Mouse (Mus musculus) MEL (cell line): ENCODE measurements around the gene Sdr42e1. TPM values are rescaled to one million over a fixed set of nuclear protein-coding genes. Genes with fewer than 3 reads are reported as not detected.

Experiments used
- DNase-seq: peaks from one replicate; pipeline ENCODE4 v3.0.0; 2011; ENCODE audit warnings: low read depth, low spot score
- H3K27ac ChIP-seq: 2 replicates; pipeline ENCODE4 v1.5.1; 2012; ENCODE audit warnings: low read depth, mild to moderate bottlenecking, control low read depth, low read length, moderate library complexity; ENCODE audit not compliant: control insufficient read depth
- H3K27me3 ChIP-seq, 2 experiments: fragments of 150-350 bp in 1 of 2; sonication (generic) in 1 of 2; 2 replicates each; pipeline ENCODE4 v1.6.1; 2012; ENCODE audit warnings: low read length in 2 of 2, mild to moderate bottlenecking in 2 of 2, improper control_type of control experiment in 1 of 2, moderate library complexity in 1 of 2; ENCODE audit not compliant: insufficient read depth in 2 of 2, control insufficient read depth in 1 of 2
- H3K36me3 ChIP-seq, 2 experiments: 2 replicates each; pipeline ENCODE4 v1.6.1; 2012 to 2014; ENCODE audit warnings: low read length in 2 of 2, improper control_type of control experiment in 1 of 2, inconsistent platforms in 1 of 2, mild to moderate bottlenecking in 1 of 2; ENCODE audit not compliant: insufficient read depth in 2 of 2, control insufficient read depth in 1 of 2
- H3K4me1 ChIP-seq, 2 experiments: fragments of 150-350 bp in 1 of 2; sonication (generic) in 1 of 2; 2 replicates each; pipeline ENCODE4 v1.6.1; 2012; ENCODE audit warnings: low read length in 2 of 2, improper control_type of control experiment in 1 of 2, mild to moderate bottlenecking in 1 of 2; ENCODE audit not compliant: insufficient read depth in 2 of 2, control insufficient read depth in 1 of 2
- H3K4me3 ChIP-seq, 2 experiments: fragments of 150-350 bp in 1 of 2; sonication (generic) in 1 of 2; 2 replicates each; pipeline ENCODE4 v1.5.1; 2012; ENCODE audit warnings: low read depth in 2 of 2, low read length in 2 of 2, mild to moderate bottlenecking in 2 of 2, moderate library complexity in 2 of 2, control low read depth in 1 of 2, improper control_type of control experiment in 1 of 2; ENCODE audit not compliant: control insufficient read depth in 1 of 2, insufficient read depth in 1 of 2
- H3K79me2 ChIP-seq: 2 replicates; pipeline ENCODE4 v1.6.1; 2012; ENCODE audit warnings: mild to moderate bottlenecking, low read length, moderate library complexity; ENCODE audit not compliant: control insufficient read depth, poor library complexity, insufficient read depth
- H3K9ac ChIP-seq: 2 replicates; pipeline ENCODE4 v1.6.1; 2012; ENCODE audit warnings: low read depth, mild to moderate bottlenecking, control low read depth, low read length, moderate library complexity; ENCODE audit not compliant: control insufficient read depth, poor library complexity, severe bottlenecking
- H3K9me3 ChIP-seq: fragments of 150-350 bp; sonication (generic); replicated peaks from 2 replicates; pipeline ENCODE4 v1.6.1; 2012; ENCODE audit warnings: mild to moderate bottlenecking, low read length, improper control_type of control experiment, moderate library complexity; ENCODE audit not compliant: insufficient read depth
- BHLHE40 ChIP-seq: IDR thresholded peaks from 2 replicates; pipeline ENCODE4 v1.6.1; 2012; ENCODE audit warnings: low read depth, mild to moderate bottlenecking, inconsistent platforms, low read length, improper control_type of control experiment, borderline replicate concordance
- CHD2 ChIP-seq: IDR thresholded peaks from 2 replicates; pipeline ENCODE4 v1.6.1; 2011; ENCODE audit warnings: low read length, improper control_type of control experiment
- EP300 ChIP-seq, 2 experiments: IDR thresholded peaks; 2 replicates each; pipeline ENCODE4 v1.6.1; 2011; ENCODE audit warnings: improper control_type of control experiment in 2 of 2, low read length in 2 of 2, low read depth in 1 of 2, mild to moderate bottlenecking in 1 of 2
- ETS1 ChIP-seq: IDR thresholded peaks from 2 replicates; pipeline ENCODE4 v1.6.1; 2012; ENCODE audit warnings: low read depth, mild to moderate bottlenecking, inconsistent platforms, low read length, improper control_type of control experiment, moderate library complexity
- GATA1 ChIP-seq: IDR thresholded peaks from 2 replicates; pipeline ENCODE4 v1.6.1; 2011; ENCODE audit warnings: low read depth, low read length, improper control_type of control experiment
- HCFC1 ChIP-seq: IDR thresholded peaks from 2 replicates; pipeline ENCODE4 v1.6.1; 2012; ENCODE audit warnings: low read depth, mild to moderate bottlenecking, inconsistent platforms, low read length, improper control_type of control experiment, moderate library complexity
- MEF2A ChIP-seq: IDR thresholded peaks from 2 replicates; pipeline ENCODE4 v1.6.1; 2014; ENCODE audit warnings: low read depth, mild to moderate bottlenecking, inconsistent platforms, low read length, improper control_type of control experiment; ENCODE audit not compliant: poor library complexity, insufficient replicate concordance, severe bottlenecking; ENCODE audit errors: extremely low read depth
- MYB ChIP-seq: IDR thresholded peaks from 2 replicates; pipeline ENCODE4 v1.6.1; 2011; ENCODE audit warnings: mild to moderate bottlenecking, low read depth, low read length, improper control_type of control experiment
- MYC ChIP-seq: IDR thresholded peaks from 2 replicates; pipeline ENCODE4 v1.6.1; 2011; ENCODE audit warnings: low read depth, mild to moderate bottlenecking, low read length, improper control_type of control experiment, moderate library complexity
- POLR2AphosphoS2 ChIP-seq: IDR thresholded peaks from 2 replicates; pipeline ENCODE4 v1.6.1; 2011; ENCODE audit warnings: low read length, improper control_type of control experiment
- RCOR1 ChIP-seq: IDR thresholded peaks from 2 replicates; pipeline ENCODE4 v1.6.1; 2012; ENCODE audit warnings: low read depth, mild to moderate bottlenecking, inconsistent platforms, low read length, improper control_type of control experiment
- SMC3 ChIP-seq: IDR thresholded peaks from 2 replicates; pipeline ENCODE4 v1.6.1; 2011; ENCODE audit warnings: low read depth, low read length, improper control_type of control experiment
- TCF12 ChIP-seq: IDR thresholded peaks from 2 replicates; pipeline ENCODE4 v1.6.1; 2014; ENCODE audit warnings: low read depth, mild to moderate bottlenecking, inconsistent platforms, low read length, improper control_type of control experiment, moderate library complexity
- UBTF ChIP-seq: IDR thresholded peaks from 2 replicates; pipeline ENCODE4 v1.6.1; 2012; ENCODE audit warnings: low read depth, mild to moderate bottlenecking, inconsistent platforms, low read length, improper control_type of control experiment, moderate library complexity, borderline replicate concordance; ENCODE audit not compliant: insufficient read depth
- USF1 ChIP-seq: IDR thresholded peaks from 2 replicates; pipeline ENCODE4 v1.6.1; 2014; ENCODE audit warnings: low read depth, mild to moderate bottlenecking, inconsistent platforms, low read length, improper control_type of control experiment, moderate library complexity
- USF2 ChIP-seq, 2 experiments: IDR thresholded peaks; 2 replicates each; pipeline ENCODE4 v1.6.1; 2011 to 2012; ENCODE audit warnings: improper control_type of control experiment in 2 of 2, low read length in 2 of 2, borderline replicate concordance in 1 of 2, inconsistent platforms in 1 of 2, low read depth in 1 of 2, mild to moderate bottlenecking in 1 of 2; ENCODE audit not compliant: insufficient read depth in 1 of 2
- ZKSCAN1 ChIP-seq: IDR thresholded peaks from 2 replicates; pipeline ENCODE4 v1.6.1; 2012; ENCODE audit warnings: low read depth, mild to moderate bottlenecking, inconsistent platforms, low read length, improper control_type of control experiment, moderate library complexity
- ZMIZ1 ChIP-seq: IDR thresholded peaks from 2 replicates; pipeline ENCODE4 v1.6.1; 2012; ENCODE audit warnings: low read depth, mild to moderate bottlenecking, inconsistent platforms, low read length, improper control_type of control experiment, moderate library complexity
- polyA plus RNA-seq, 2 experiments: library from polyadenylated mRNA; stranded (reverse) in 1 of 2; unstranded in 1 of 2; fragments of >175 nt in 1 of 2; fragments of >200 nt in 1 of 2; gene quantifications; 2 replicates each; pipeline versions ENCODE4 v1.2.1 to v1.2.4; 2012; ENCODE audit warnings: low replicate concordance in 2 of 2, low read depth in 1 of 2; ENCODE audit not compliant: insufficient read length in 2 of 2, insufficient read depth in 1 of 2, missing spikeins in 1 of 2
- total RNA-seq: library from RNA; depleted of rRNA; stranded (reverse); fragments of 300-350 nt; gene quantifications from 2 replicates; pipeline ENCODE4 v1.2.3, GENCODE M21; 2012

Sdr42e1 gene
- total and polyA plus RNA-seq, 3 experiments = not detected

DNA sequence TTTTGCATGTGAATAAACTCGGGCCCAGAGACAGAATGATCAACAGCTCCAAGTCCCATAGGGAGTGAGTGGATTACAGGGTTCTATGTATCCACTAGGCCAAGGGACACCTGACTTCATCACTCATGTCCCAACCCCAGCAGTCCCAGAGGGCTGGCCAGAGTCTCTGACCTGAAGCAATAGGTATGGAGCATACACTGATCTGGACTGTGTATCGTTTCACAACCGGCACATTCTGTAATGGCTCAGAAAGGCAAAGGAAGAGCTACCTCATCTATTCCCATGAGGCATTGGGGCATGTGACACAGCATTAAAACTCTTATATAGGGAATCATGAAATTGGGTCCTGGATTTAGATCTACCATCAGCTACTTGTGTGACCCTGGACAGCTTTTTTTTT lies 931 bp downstream of the Sdr42e1 start:
- Histone ChIP-seq H3K4me3 (no peak overlapping the region), H3K27ac (no peak overlapping the region), H3K9me3 (no peaks in the 10 kb centered on the region), H3K27me3 (no peaks in the 10 kb centered on the region), H3K36me3 (no peaks in the 10 kb centered on the region), H3K79me2 (no peaks in the 10 kb centered on the region), H3K4me1 (no peaks in the 10 kb centered on the region), H3K9ac (no peak overlapping the region)
- TF ChIP-seq MEF2A = no peak
- no peak for TF ChIP-seq HCFC1
- no peak for TF ChIP-seq USF2 (IDR thresholded peaks at IDR 0.05; ENCODE audit: borderline replicate concordance in 1 of 2, insufficient read depth in 1 of 2, low read depth in 1 of 2, low read length in 2 of 2)
- no peak for TF ChIP-seq CHD2
- no peak for TF ChIP-seq USF1
- TF ChIP-seq MYC = no peak
- no peak for TF ChIP-seq MYB
- no peak for TF ChIP-seq BHLHE40
- no peak for TF ChIP-seq SMC3
- no peak for TF ChIP-seq ZMIZ1
- no peak for TF ChIP-seq TCF12
- no peak for TF ChIP-seq ETS1
- TF ChIP-seq POLR2AphosphoS2 = no peak
- no peak for TF ChIP-seq EP300 (IDR thresholded peaks at IDR 0.05; ENCODE audit: low read depth in 1 of 2, low read length in 2 of 2)
- no peak for DNase-seq

GRCm38 (mm10) chr8:117670461-117670860 lies 3.0 kb downstream of the Sdr42e1 start:
- Histone ChIP-seq H3K79me2 (no peaks in the 10 kb centered on the region), H3K9ac (no peak overlapping the region), H3K4me1 (no peaks in the 10 kb centered on the region), H3K4me3 (no peak overlapping the region), H3K36me3 (no peaks in the 10 kb centered on the region), H3K9me3 (no peaks in the 10 kb centered on the region), H3K27me3 (no peaks in the 10 kb centered on the region), H3K27ac (no peak overlapping the region)
- DNase-seq = no peak
- TF ChIP-seq POLR2AphosphoS2 (no peak), GATA1 (no peak), EP300 (IDR thresholded peaks at IDR 0.05; ENCODE audit: low read depth in 1 of 2, low read length in 2 of 2) (no peak), ZKSCAN1 (no peak), MYB (no peak), RCOR1 (no peak), ZMIZ1 (no peak), UBTF (no peak)
